Mouse (Mus musculus) hindbrain, postnatal 0 days (tissue): Measurements from ENCODE around the gene Tmprss11g. TPM values are rescaled to one million over a fixed set of nuclear protein-coding genes. Genes with fewer than 3 reads are reported as not detected.

Source experiments
- ATAC-seq: fragments of 200-750 bp; cut with Nextera tagmentation; 2 replicates; pipeline ENCODE4 v1.8.0; 2017; ENCODE audit warnings: mild to moderate bottlenecking, moderate TSS enrichment, moderate library complexity
- DNase-seq: peaks from one replicate; pipeline ENCODE4 v3.0.0-alpha.2; 2015; ENCODE audit warnings: low spot score
- H3K27ac ChIP-seq: fragments of 300-500 bp; sonication (generic); 2 replicates; pipeline ENCODE4 v1.5.1; 2014; ENCODE audit warnings: mild to moderate bottlenecking
- H3K27me3 ChIP-seq: fragments of 300-500 bp; sonication (generic); 2 replicates; pipeline ENCODE4 v1.6.1; 2014; ENCODE audit warnings: low read length, mixed read lengths; ENCODE audit not compliant: insufficient read depth
- H3K36me3 ChIP-seq: fragments of 300-500 bp; sonication (generic); 2 replicates; pipeline ENCODE4 v1.6.1; 2014; ENCODE audit warnings: low read length, mixed read lengths; ENCODE audit not compliant: insufficient read depth
- H3K4me1 ChIP-seq: fragments of 300-500 bp; sonication (generic); 2 replicates; pipeline ENCODE4 v1.6.1; 2014; ENCODE audit warnings: antibody characterized with exemption, low read length, mixed read lengths; ENCODE audit not compliant: insufficient read depth
- H3K4me2 ChIP-seq: fragments of 300-500 bp; sonication (generic); 2 replicates; pipeline ENCODE4 v1.6.1; 2014; ENCODE audit warnings: low read depth, mild to moderate bottlenecking, low read length, moderate library complexity, mixed read lengths
- H3K4me3 ChIP-seq: fragments of 300-500 bp; sonication (generic); 2 replicates; pipeline ENCODE4 v1.5.1; 2014; ENCODE audit warnings: low read length
- H3K9ac ChIP-seq: fragments of 300-500 bp; sonication (generic); replicated peaks from 2 replicates; pipeline ENCODE4 v1.6.1; 2014; ENCODE audit warnings: mild to moderate bottlenecking, low read length, moderate library complexity, mixed read lengths
- H3K9me3 ChIP-seq: fragments of 300-500 bp; sonication (generic); 2 replicates; pipeline ENCODE4 v1.6.1; 2016; ENCODE audit warnings: low read length, mixed read lengths
- CTCF ChIP-seq: IDR thresholded peaks from 2 replicates; pipeline ENCODE4 v1.5.1; 2016; ENCODE audit warnings: antibody characterized with exemption, control low read depth, low read depth
- WGBS: fragments of 180-500 bp; shearing (Covaris S2); extraction: QIAGEN DNeasy Blood & Tissue Kit; methylation state at CpG from one replicate; pipeline ENCODE4 v1.1.7; 2014; 5-methylcytosine and 5-hydroxymethylcytosine counted together
- polyA plus RNA-seq: library from polyadenylated mRNA; unstranded; fragments of >200 nt; fragmentation: Nextera tagmentation; extraction: Ambion mirVana; gene quantifications from 2 replicates; pipeline ENCODE4 v1.2.1, GENCODE M21; 2015
- total RNA-seq: library from RNA; depleted of rRNA; stranded (reverse); fragments of >200 nt; gene quantifications from 2 replicates; pipeline ENCODE4 v1.2.3, GENCODE M21; 2014; rRNA removed

Gene Tmprss11g
- total RNA-seq (not detected in 2 replicates), polyA plus RNA-seq (not detected in 2 replicates)

DNA sequence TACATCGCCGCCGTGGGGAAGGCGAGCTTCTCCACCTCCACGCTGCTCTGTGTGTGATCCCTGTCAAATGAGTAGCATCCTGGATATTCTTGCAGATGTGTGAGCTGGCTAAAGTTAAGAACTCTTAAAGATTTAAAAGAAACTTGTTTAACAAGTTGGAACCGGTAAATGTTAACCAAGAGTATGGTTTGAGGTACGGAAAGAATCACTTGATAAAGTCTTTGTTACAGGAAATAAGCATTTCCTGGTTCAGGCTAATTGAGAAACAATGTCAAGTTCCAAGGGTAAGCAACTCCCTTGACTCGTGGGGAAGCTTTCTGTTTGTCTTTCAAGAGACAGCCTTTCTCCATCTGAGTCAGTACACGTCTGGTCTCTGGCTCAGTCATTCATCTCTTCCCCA is at the start of gene Tmprss11g:
Tmprss11g (minus strand) TSS at position 101 of the 400 bp plus-strand sequence.
- ATAC-seq: no peak
- no peaks in the 10 kb centered on the region for H3K36me3 ChIP-seq
- H3K4me3 ChIP-seq: no peak within 1 kb of the TSS
- 81% methylated on average over 9 of the region's 9 CpGs for WGBS
- no peak within 1 kb of the TSS for H3K27ac ChIP-seq
- H3K4me1 ChIP-seq: no peaks in the 10 kb centered on the region
- TF ChIP-seq CTCF: no peak
- H3K9ac ChIP-seq: no peak within 1 kb of the TSS
- H3K9me3 ChIP-seq: no peaks in the 10 kb centered on the region
- no peak within 1 kb of the TSS for H3K4me2 ChIP-seq
- DNase-seq: no peak
- no peaks in the 10 kb centered on the region for H3K27me3 ChIP-seq

- Histone ChIP-seq H3K4me2 (no peak overlapping the region), H3K4me3 (no peak overlapping the region), H3K27ac (no peak overlapping the region), H3K36me3 (no peaks in the 10 kb centered on the region), H3K9me3 (no peaks in the 10 kb centered on the region), H3K4me1 (no peaks in the 10 kb centered on the region), H3K9ac (no peak overlapping the region), H3K27me3 (no peaks in the 10 kb centered on the region)
- TF ChIP-seq CTCF: no peak
- ATAC-seq (no peak), DNase-seq (no peak)
- 83% methylated on average over 2 of the region's 2 CpGs for WGBS
Measured at GRCm38 (mm10) chr5:86546693-86547092, 28.3 kb upstream of the Tmprss11g start.

DNA sequence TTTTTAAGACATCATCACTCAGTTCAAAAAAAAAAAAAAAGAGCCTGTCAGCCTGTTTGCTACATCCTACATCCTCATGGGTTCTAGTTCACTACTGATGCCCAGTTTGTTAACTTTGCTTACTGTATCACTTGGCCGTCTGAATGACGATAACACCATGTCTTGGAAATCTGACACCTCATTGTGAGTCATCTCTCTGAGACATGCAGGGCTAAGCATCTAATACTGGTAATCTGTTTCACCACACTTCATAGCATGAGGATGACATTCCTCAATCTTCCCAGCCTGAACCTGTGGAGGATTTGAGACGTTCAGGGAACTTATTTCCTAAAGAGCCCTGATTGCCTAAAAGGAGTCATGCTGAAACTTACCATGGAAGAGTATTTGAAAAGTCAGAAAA is 22.2 kb upstream of the Tmprss11g start:
- no peak for ATAC-seq

GRCm38 (mm10) chr5:86528725-86529124 is 10.3 kb upstream of the Tmprss11g start:
- Histone ChIP-seq H3K36me3 (no peaks in the 10 kb centered on the region), H3K4me2 (no peak overlapping the region), H3K4me1 (no peaks in the 10 kb centered on the region), H3K27me3 (no peaks in the 10 kb centered on the region), H3K9ac (no peak overlapping the region), H3K4me3 (no peak overlapping the region), H3K27ac (no peak overlapping the region), H3K9me3 (no peaks in the 10 kb centered on the region)
- DNase-seq (no peak), ATAC-seq (no peak)
- no peak for TF ChIP-seq CTCF
- WGBS: 75% methylated on average over 2 of the region's 2 CpGs

More for the DNA sequence above, 22.2 kb upstream of the Tmprss11g start:
- no peak overlapping the region for H3K4me2 ChIP-seq
- no peak overlapping the region for H3K9ac ChIP-seq
- TF ChIP-seq CTCF: no peak
- no peak overlapping the region for H3K4me3 ChIP-seq
- H3K36me3 ChIP-seq: no peaks in the 10 kb centered on the region
- H3K4me1 ChIP-seq: no peaks in the 10 kb centered on the region
- no peaks in the 10 kb centered on the region for H3K27me3 ChIP-seq
- H3K9me3 ChIP-seq: no peaks in the 10 kb centered on the region
- DNase-seq: no peak
- WGBS: 81% methylated on average over 3 of the region's 3 CpGs
- H3K27ac ChIP-seq: no peak overlapping the region

DNA sequence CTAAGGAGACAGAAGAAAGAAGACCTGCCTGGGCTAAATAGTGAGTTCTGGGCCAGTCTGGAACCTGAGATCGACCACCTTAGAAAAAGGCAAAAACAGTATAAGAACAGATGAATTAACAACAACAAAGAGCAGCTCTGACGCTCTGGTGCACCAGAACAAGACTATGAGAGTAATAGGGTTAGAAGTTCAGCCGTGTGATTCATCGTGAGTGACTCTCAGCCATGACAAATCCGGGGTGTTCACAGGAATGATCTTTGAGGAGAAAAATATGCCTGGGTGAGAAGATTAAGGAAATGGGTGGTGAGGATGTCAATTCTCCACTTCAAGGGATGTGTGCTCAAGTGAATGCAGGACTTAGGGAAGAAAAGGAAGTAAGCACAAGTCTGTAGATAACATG is 6.9 kb downstream of the Tmprss11g start:
- no peaks in the 10 kb centered on the region for H3K9me3 ChIP-seq
- no peak overlapping the region for H3K27ac ChIP-seq
- 48% methylated on average over 5 of the region's 5 CpGs for WGBS
- no peak overlapping the region for H3K4me3 ChIP-seq
- H3K4me2 ChIP-seq: no peak overlapping the region
- H3K4me1 ChIP-seq: no peaks in the 10 kb centered on the region
- H3K36me3 ChIP-seq: no peaks in the 10 kb centered on the region
- no peaks in the 10 kb centered on the region for H3K27me3 ChIP-seq
- no peak for TF ChIP-seq CTCF
- ATAC-seq (no peak), DNase-seq (no peak)
- no peak overlapping the region for H3K9ac ChIP-seq

GRCm38 (mm10) chr5:86493453-86493852 is 24.9 kb downstream of the Tmprss11g start:
- no peak overlapping the region for H3K27ac ChIP-seq
- no peaks in the 10 kb centered on the region for H3K9me3 ChIP-seq
- H3K4me1 ChIP-seq: no peaks in the 10 kb centered on the region
- H3K36me3 ChIP-seq: no peaks in the 10 kb centered on the region
- ATAC-seq: no peak
- no peak overlapping the region for H3K4me3 ChIP-seq
- H3K27me3 ChIP-seq: no peaks in the 10 kb centered on the region
- peak; percentile 4 for DNase-seq
- no peak overlapping the region for H3K4me2 ChIP-seq
- 67% methylated on average over 1 of the region's 1 CpGs for WGBS
- no peak for TF ChIP-seq CTCF
- H3K9ac ChIP-seq: no peak overlapping the region

DNA sequence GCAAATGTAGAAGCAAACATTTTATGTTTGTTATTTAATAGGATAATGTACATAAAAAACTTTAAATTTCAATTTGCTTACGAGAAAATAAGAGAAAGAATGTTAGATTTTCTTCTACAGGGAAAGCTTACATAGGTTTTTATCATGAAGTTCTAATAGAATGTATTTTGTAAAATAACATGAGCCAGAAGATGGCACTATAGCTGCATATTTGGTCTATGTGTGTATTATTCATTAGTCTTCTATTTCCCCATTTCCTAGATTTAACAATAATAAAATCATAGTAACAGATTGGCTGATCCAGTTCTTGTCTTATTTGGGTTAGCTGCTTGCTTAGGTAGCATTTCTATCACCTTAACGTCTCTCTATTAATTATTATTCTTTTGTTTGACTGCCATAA is 35.8 kb downstream of the Tmprss11g start:
- Histone ChIP-seq H3K36me3 (no peaks in the 10 kb centered on the region), H3K4me2 (no peak overlapping the region), H3K4me3 (no peak overlapping the region), H3K9me3 (no peaks in the 10 kb centered on the region), H3K27ac (no peak overlapping the region), H3K27me3 (no peaks in the 10 kb centered on the region), H3K9ac (no peak overlapping the region), H3K4me1 (no peaks in the 10 kb centered on the region)
- no peak for ATAC-seq
- peak; percentile 44 for TF ChIP-seq CTCF
- DNase-seq: peak; percentile 57
- 64% methylated on average over 2 of the region's 2 CpGs for WGBS
